Comparison of ENCODE assay signal across 8 mouse cellular contexts in genomic region chr5:74974061-74974581, GRCm38 (mm10).
DNase-seq lines count a peak whose midpoint lies in the region; ATAC-seq lines count a peak whose summit lies in the region.

No protein-coding gene starts in this region.

- peak overlapping the region; percentile 71 for H3K27ac ChIP-seq in limb, embryonic 15.5 days
- H3K27ac ChIP-seq in forebrain, embryonic 11.5 days (ENCODE audit: low read depth, low read length), result no peak overlapping the region

- WGBS in limb, embryonic 15.5 days, result 39% methylated on average over 22 of the region's 22 CpGs
- WGBS in forebrain, embryonic 11.5 days, result 51% methylated on average over 22 of the region's 22 CpGs

- no peaks in the 10 kb centered on the region for H3K27me3 ChIP-seq in limb, embryonic 15.5 days
- H3K27me3 ChIP-seq in forebrain, embryonic 11.5 days (ENCODE audit: control insufficient read depth, insufficient read depth, low read length), result peaks cover 22% of the 10 kb centered on the region

- H3K4me3 ChIP-seq in limb, embryonic 15.5 days, result no peak overlapping the region
- H3K4me3 ChIP-seq in forebrain, embryonic 11.5 days (ENCODE audit: low read depth, low read length), result no peak overlapping the region

- H3K36me3 ChIP-seq in limb, embryonic 15.5 days, result no peaks in the 10 kb centered on the region
- no peaks in the 10 kb centered on the region for H3K36me3 ChIP-seq in forebrain, embryonic 11.5 days (ENCODE audit: control insufficient read depth, insufficient read depth, low read length)

- ATAC-seq in limb, embryonic 15.5 days (ENCODE audit: insufficient number of reproducible peaks, low FRiP score, low TSS enrichment, low read depth), result peak; percentile 42; the same call in 1 of the 2 replicates
- no peak for ATAC-seq in forebrain, embryonic 11.5 days (replicated peaks; ENCODE audit: low FRiP score)

- H3K4me2 ChIP-seq in limb, embryonic 15.5 days, result no peak overlapping the region
- H3K4me2 ChIP-seq in forebrain, embryonic 11.5 days (ENCODE audit: low read depth, low read length, severe bottlenecking), result no peak overlapping the region

- H3K9me3 ChIP-seq in limb, embryonic 15.5 days, result no peaks in the 10 kb centered on the region
- no peaks in the 10 kb centered on the region for H3K9me3 ChIP-seq in forebrain, embryonic 11.5 days (ENCODE audit: control insufficient read depth, low read length)

- no peak overlapping the region for H3K9ac ChIP-seq in limb, embryonic 15.5 days
- no peak overlapping the region for H3K9ac ChIP-seq in forebrain, embryonic 11.5 days (ENCODE audit: low read length)

- peaks cover 28% of the 10 kb centered on the region for H3K4me1 ChIP-seq in limb, embryonic 15.5 days
- peaks cover 6% of the 10 kb centered on the region; the same call in 1 of the 2 replicates for H3K4me1 ChIP-seq in forebrain, embryonic 11.5 days (replicated peaks; ENCODE audit: control insufficient read depth, insufficient read depth, low read length)

- intact Hi-C loops in heart, postnatal 10 days (cut with DNase I), result loop anchor here (2.0 kb wide), 1 partner anchor 71 kb away; the partner anchor contains the start of gene Chic2

- DNase-seq in urinary bladder, postnatal 25 days (ENCODE audit: low spot score), result peak; percentile 33
- no peak for DNase-seq in urinary bladder, adult 2 months (ENCODE audit: low spot score)
- DNase-seq in heart, postnatal 10 days, result peak; percentile 66 to 69
- DNase-seq in ovary, adult 18-20 months (ENCODE audit: low spot score), result peak; percentile 24
- no peak for DNase-seq in cerebellum, adult 11 months
- no peak for DNase-seq in forebrain, embryonic 11.5 days (ENCODE audit: low spot score)
- DNase-seq in layer of hippocampus, postnatal 25 days (ENCODE audit: extremely low spot score in 1 of 2, low spot score in 1 of 2), result no peak

Comparison
In these comparisons a context has a peak if more than half of its experiments do, and no peak if none do; other contexts are left out.
1. DNase-seq: peak in urinary bladder, postnatal 25 days (single experiment), heart, postnatal 10 days (2 of 2) and ovary, adult 18-20 months (single experiment); none in urinary bladder, adult 2 months (single experiment), cerebellum, adult 11 months (single experiment), forebrain, embryonic 11.5 days (single experiment) and layer of hippocampus, postnatal 25 days (0 of 2).